Mouse (Mus musculus) heart, adult 18-20 months (tissue): ENCODE measurements around the gene Wnt10b. TPM values are rescaled to one million over a fixed set of nuclear protein-coding genes. Genes with fewer than 3 reads are reported as not detected.
A peak's percentile ranks its signal among the peaks of the same experiment; 100 is the strongest.

Experiments used
- DNase-seq, 2 experiments: peaks; one replicate each; pipeline ENCODE4 v3.0.0; 2021 to 2022; ENCODE audit warnings: mixed read lengths in 1 of 2
- total RNA-seq, 2 experiments: library from RNA; stranded (reverse); gene quantifications; 2 replicates each; pipeline ENCODE4 v1.2.3; 2021

Gene Wnt10b
- total RNA-seq, 2 experiments from 2014 or later: 0.10 to 0.20 TPM

GRCm38 (mm10) chr15:98796803-98797595, 19.0 kb upstream of the Wnt10b start:
- no peak for DNase-seq

- DNase-seq: no peak
These were observed 15.3 kb upstream of the Wnt10b start for GRCm38 (mm10) chr15:98793141-98793698.

- DNase-seq: no peak
These were observed 14.5 kb upstream of the Wnt10b start for GRCm38 (mm10) chr15:98792233-98793020.

GRCm38 (mm10) chr15:98791771-98792170, 13.8 kb upstream of the Wnt10b start:
- no peak for DNase-seq

- no peak for DNase-seq
These were observed 13.3 kb upstream of the Wnt10b start for GRCm38 (mm10) chr15:98791221-98791620.

GRCm38 (mm10) chr15:98790761-98791160, 12.8 kb upstream of the Wnt10b start:
- no peak for DNase-seq

GRCm38 (mm10) chr15:98789661-98790535, 11.9 kb upstream of the Wnt10b start, which contains the start of gene Wnt1:
TSS of gene Wnt1 (plus strand) at chr15:98789857.
- DNase-seq: peak in 1 of 2 experiments; percentile 73

- DNase-seq: no peak
These were observed 11.2 kb upstream of the Wnt10b start for GRCm38 (mm10) chr15:98788972-98789660.

- no peak for DNase-seq
These were observed 10.0 kb upstream of the Wnt10b start for GRCm38 (mm10) chr15:98787930-98788329.

- DNase-seq: no peak
These were observed 7.8 kb upstream of the Wnt10b start for GRCm38 (mm10) chr15:98785744-98786143.

- DNase-seq: no peak
These were observed 3.2 kb upstream of the Wnt10b start for GRCm38 (mm10) chr15:98781166-98781565.

GRCm38 (mm10) chr15:98780573-98780972, 2.6 kb upstream of the Wnt10b start:
- DNase-seq: peak; percentile 67 to 70

- DNase-seq: peak; percentile 57 to 68
These were observed 2.1 kb upstream of the Wnt10b start for GRCm38 (mm10) chr15:98780075-98780474.

- DNase-seq: no peak
These were observed 856 bp upstream of the Wnt10b start for GRCm38 (mm10) chr15:98778806-98779205.

- no peak for DNase-seq
These were observed 331 bp upstream of the Wnt10b start for GRCm38 (mm10) chr15:98778191-98778770.

GRCm38 (mm10) chr15:98777005-98777616, 839 bp downstream of the Wnt10b start:
- DNase-seq: no peak

- peak in 1 of 2 experiments; percentile 23 for DNase-seq
These were observed 1.5 kb downstream of the Wnt10b start for GRCm38 (mm10) chr15:98776280-98777004.

- DNase-seq: no peak
These were observed 2.4 kb downstream of the Wnt10b start for GRCm38 (mm10) chr15:98775533-98775932.

- DNase-seq: no peak
These were observed 3.9 kb downstream of the Wnt10b start for GRCm38 (mm10) chr15:98774096-98774495.
